Mouse (Mus musculus): Measurements from ENCODE around the gene Ptgis.

The Ptgis gene

GRCm38 (mm10) chr2:167240008-167240964, at the start of gene Ptgis:
Gene Ptgis, minus strand, starts transcription at chr2:167240604.
- no peak for DNase-seq (ENCODE audit: low read depth, low spot score)

- no peak for DNase-seq (ENCODE audit: low read depth, low spot score)
These were observed 41.1 kb upstream of the Ptgis start for GRCm38 (mm10) chr2:167281461-167281860.

GRCm38 (mm10) chr2:167280986-167281310, 40.5 kb upstream of the Ptgis start:
- DNase-seq (ENCODE audit: low read depth, low spot score) = no peak

- DNase-seq (ENCODE audit: low read depth, low spot score) = peak; percentile 84
These were observed 39.9 kb upstream of the Ptgis start for GRCm38 (mm10) chr2:167280090-167280985.

- peak; percentile 73 for DNase-seq (ENCODE audit: low read depth, low spot score)
These were observed 38.5 kb upstream of the Ptgis start for GRCm38 (mm10) chr2:167278751-167279526.

GRCm38 (mm10) chr2:167278011-167278410, 37.6 kb upstream of the Ptgis start:
- DNase-seq (ENCODE audit: low read depth, low spot score) = no peak

- DNase-seq (ENCODE audit: low read depth, low spot score) = no peak
These were observed 36.6 kb upstream of the Ptgis start for GRCm38 (mm10) chr2:167277026-167277425.

GRCm38 (mm10) chr2:167275856-167276255, 35.5 kb upstream of the Ptgis start:
- DNase-seq (ENCODE audit: low read depth, low spot score) = no peak

GRCm38 (mm10) chr2:167274713-167275465, 34.5 kb upstream of the Ptgis start:
- no peak for DNase-seq (ENCODE audit: low read depth, low spot score)

- no peak for DNase-seq (ENCODE audit: low read depth, low spot score)
These were observed 32.9 kb upstream of the Ptgis start for GRCm38 (mm10) chr2:167273206-167273740.

- no peak for DNase-seq (ENCODE audit: low read depth, low spot score)
These were observed 32.3 kb upstream of the Ptgis start for GRCm38 (mm10) chr2:167272706-167273105.

GRCm38 (mm10) chr2:167271121-167271521, 30.7 kb upstream of the Ptgis start:
- no peak for DNase-seq (ENCODE audit: low read depth, low spot score)

- no peak for DNase-seq (ENCODE audit: low read depth, low spot score)
These were observed 30.1 kb upstream of the Ptgis start for GRCm38 (mm10) chr2:167270496-167270895.

- no peak for DNase-seq (ENCODE audit: low read depth, low spot score)
These were observed 28.3 kb upstream of the Ptgis start for GRCm38 (mm10) chr2:167268721-167269120.

GRCm38 (mm10) chr2:167268411-167268690, 27.9 kb upstream of the Ptgis start:
- DNase-seq (ENCODE audit: low read depth, low spot score) = no peak

- peak; percentile 82 for DNase-seq (ENCODE audit: low read depth, low spot score)
These were observed 27.4 kb upstream of the Ptgis start for GRCm38 (mm10) chr2:167267531-167268410.

GRCm38 (mm10) chr2:167266231-167266630, 25.8 kb upstream of the Ptgis start:
- no peak for DNase-seq (ENCODE audit: low read depth, low spot score)

GRCm38 (mm10) chr2:167265806-167266205, 25.4 kb upstream of the Ptgis start:
- no peak for DNase-seq (ENCODE audit: low read depth, low spot score)

GRCm38 (mm10) chr2:167265021-167265420, 24.6 kb upstream of the Ptgis start:
- no peak for DNase-seq (ENCODE audit: low read depth, low spot score)

GRCm38 (mm10) chr2:167263931-167264330, 23.5 kb upstream of the Ptgis start:
- DNase-seq (ENCODE audit: low read depth, low spot score) = no peak

All from brain, adult 2 months (tissue).